7 mouse cellular contexts compared by ENCODE assay signal in genomic region chr8:54077271-54078120, GRCm38 (mm10). TPM values are rescaled to one million over a fixed set of nuclear protein-coding genes. Genes with fewer than 3 reads are reported as not detected.
DNase-seq lines count a peak whose midpoint lies in the region; ATAC-seq and TF ChIP-seq lines count a peak whose summit lies in the region.

Vegfc (plus strand) TSS chr8:54077606.

- TF ChIP-seq CTCF in hindbrain, postnatal 0 days (IDR thresholded peaks at IDR 0.05; ENCODE audit: low read depth), result no peak

- H3K9ac ChIP-seq in hindbrain, postnatal 0 days (replicated peaks; ENCODE audit: low read length), result peak within 1 kb of the TSS; percentile 74
- H3K9ac ChIP-seq in limb, embryonic 14.5 days (ENCODE audit: low read depth, low read length, severe bottlenecking), result peak within 1 kb of the TSS; percentile 80
- peak within 1 kb of the TSS; percentile 74 for H3K9ac ChIP-seq in midbrain, embryonic 14.5 days (replicated peaks; ENCODE audit: low read length)

- peak within 1 kb of the TSS; percentile 77 for H3K27ac ChIP-seq in hindbrain, postnatal 0 days
- peak within 1 kb of the TSS; percentile 77 for H3K27ac ChIP-seq in limb, embryonic 14.5 days (replicated peaks; ENCODE audit: low read depth, low read length)
- H3K27ac ChIP-seq in midbrain, embryonic 14.5 days (replicated peaks; ENCODE audit: low read depth, low read length), result peak within 1 kb of the TSS; percentile 76

- H3K4me2 ChIP-seq in hindbrain, postnatal 0 days (ENCODE audit: low read depth, low read length), result peak within 1 kb of the TSS; percentile 67
- H3K4me2 ChIP-seq in limb, embryonic 14.5 days (replicated peaks; ENCODE audit: low read depth, low read length, severe bottlenecking), result peak within 1 kb of the TSS; percentile 84
- peak within 1 kb of the TSS; percentile 81 for H3K4me2 ChIP-seq in midbrain, embryonic 14.5 days (ENCODE audit: low read length)

- no peaks in the 10 kb centered on the region for H3K36me3 ChIP-seq in hindbrain, postnatal 0 days (ENCODE audit: insufficient read depth, low read length)
- H3K36me3 ChIP-seq in limb, embryonic 14.5 days (ENCODE audit: control insufficient read depth, insufficient read depth, low read length), result no peaks in the 10 kb centered on the region
- H3K36me3 ChIP-seq in midbrain, embryonic 14.5 days (ENCODE audit: control insufficient read depth, insufficient read depth, low read length), result no peaks in the 10 kb centered on the region

- H3K4me1 ChIP-seq in hindbrain, postnatal 0 days (ENCODE audit: insufficient read depth, low read length), result no peaks in the 10 kb centered on the region
- H3K4me1 ChIP-seq in limb, embryonic 14.5 days (ENCODE audit: control insufficient read depth, insufficient read depth, low read length), result peaks cover 6% of the 10 kb centered on the region; the same call in 1 of the 2 replicates
- H3K4me1 ChIP-seq in midbrain, embryonic 14.5 days (ENCODE audit: control insufficient read depth, insufficient read depth, low read length), result peaks cover 3% of the 10 kb centered on the region; the same call in 1 of the 2 replicates

- peak within 1 kb of the TSS; percentile 90 for H3K4me3 ChIP-seq in hindbrain, postnatal 0 days (ENCODE audit: low read length)
- H3K4me3 ChIP-seq in limb, embryonic 14.5 days (replicated peaks; ENCODE audit: low read length), result peak within 1 kb of the TSS; percentile 73
- H3K4me3 ChIP-seq in midbrain, embryonic 14.5 days (replicated peaks; ENCODE audit: low read depth, low read length), result peak within 1 kb of the TSS; percentile 79

- DNase-seq in adrenal gland, adult (ENCODE audit: inconsistent age in 2 of 2, low spot score in 1 of 2), result peak; percentile 46 to 89
- peak; percentile 19 to 59 for DNase-seq in cerebellum, postnatal 4 days (ENCODE audit: low spot score in 2 of 2)
- peak; percentile 54 for DNase-seq in gastrocnemius, postnatal 10 days
- DNase-seq in hindbrain, postnatal 0 days (ENCODE audit: low spot score), result peak; percentile 49
- DNase-seq in limb, embryonic 14.5 days (ENCODE audit: low spot score), result peak; percentile 29
- peak; percentile 74 for DNase-seq in midbrain, embryonic 14.5 days
- peak; percentile 16 to 31 for DNase-seq in spleen, postnatal 10 days (ENCODE audit: low spot score in 2 of 2)

- no peak for TF ChIP-seq POLR2A in limb, embryonic 14.5 days (IDR thresholded peaks at IDR 0.05; ENCODE audit: borderline replicate concordance, extremely low read depth, insufficient read depth, insufficient read length)

- WGBS in hindbrain, postnatal 0 days, result under 1% methylated on average over 61 of the region's 79 CpGs
- under 1% methylated on average over 48 of the region's 79 CpGs for WGBS in limb, embryonic 14.5 days
- WGBS in midbrain, embryonic 14.5 days, result under 1% methylated on average over 61 of the region's 79 CpGs

- peak; percentile 88 for ATAC-seq in hindbrain, postnatal 0 days
- peak; percentile 71 for ATAC-seq in limb, embryonic 14.5 days (ENCODE audit: low FRiP score, low read depth)
- peak; percentile 84 for ATAC-seq in midbrain, embryonic 14.5 days (ENCODE audit: low FRiP score, low TSS enrichment)

- H3K27me3 ChIP-seq in hindbrain, postnatal 0 days (ENCODE audit: insufficient read depth, low read length), result no peaks in the 10 kb centered on the region
- no peaks in the 10 kb centered on the region for H3K27me3 ChIP-seq in limb, embryonic 14.5 days (ENCODE audit: control insufficient read depth, insufficient read depth, low read length)
- peaks cover 6% of the 10 kb centered on the region; the same call in 1 of the 2 replicates for H3K27me3 ChIP-seq in midbrain, embryonic 14.5 days (ENCODE audit: control insufficient read depth, insufficient read depth, low read length)

- H3K9me3 ChIP-seq in hindbrain, postnatal 0 days (ENCODE audit: low read length), result no peaks in the 10 kb centered on the region
- H3K9me3 ChIP-seq in limb, embryonic 14.5 days (ENCODE audit: control insufficient read depth, low read length), result no peaks in the 10 kb centered on the region
- no peaks in the 10 kb centered on the region for H3K9me3 ChIP-seq in midbrain, embryonic 14.5 days (ENCODE audit: control insufficient read depth, low read length)

RNA-seq across cellular contexts. Expression of gene Vegfc, which starts in this region (rescaled TPM):
- 1 to 10 TPM; 2.9 to 3.9 TPM for total RNA-seq in gastrocnemius, postnatal 10 days (2021)
- total RNA-seq in hindbrain, postnatal 0 days (2014; rRNA removed), result 4.2 and 6.9 TPM in 2 replicates
- 4.3 and 5.0 TPM in 2 replicates for polyA plus RNA-seq in hindbrain, postnatal 0 days (2015; fragmentation: Nextera tagmentation; extraction: Ambion mirVana)
- polyA plus RNA-seq in limb, embryonic 14.5 days (2012; rRNA removed), result 9.6 and 10.6 TPM in 2 replicates
- 12.5 and 13.1 TPM in 2 replicates for polyA plus RNA-seq in limb, embryonic 14.5 days (2014; fragmentation: Nextera tagmentation; extraction: Ambion mirVana)
- 2.4 and 3.1 TPM in 2 replicates for polyA plus RNA-seq in midbrain, embryonic 14.5 days (2014; fragmentation: Nextera tagmentation; extraction: Ambion mirVana)

Comparison
In these comparisons a context has a peak if more than half of its experiments do, and no peak if none do; other contexts are left out.
1. Peak in every context shown above with its lines: DNase-seq, ATAC-seq, H3K4me3 ChIP-seq and H3K27ac ChIP-seq.
2. DNase-seq: peak in every context shown above with its lines; median percentile 74 in midbrain, embryonic 14.5 days; 68 in adrenal gland, adult; 54 in gastrocnemius, postnatal 10 days; 49 in hindbrain, postnatal 0 days; 39 in cerebellum, postnatal 4 days; 29 in limb, embryonic 14.5 days; 24 in spleen, postnatal 10 days.